In the genomic region with DNA sequence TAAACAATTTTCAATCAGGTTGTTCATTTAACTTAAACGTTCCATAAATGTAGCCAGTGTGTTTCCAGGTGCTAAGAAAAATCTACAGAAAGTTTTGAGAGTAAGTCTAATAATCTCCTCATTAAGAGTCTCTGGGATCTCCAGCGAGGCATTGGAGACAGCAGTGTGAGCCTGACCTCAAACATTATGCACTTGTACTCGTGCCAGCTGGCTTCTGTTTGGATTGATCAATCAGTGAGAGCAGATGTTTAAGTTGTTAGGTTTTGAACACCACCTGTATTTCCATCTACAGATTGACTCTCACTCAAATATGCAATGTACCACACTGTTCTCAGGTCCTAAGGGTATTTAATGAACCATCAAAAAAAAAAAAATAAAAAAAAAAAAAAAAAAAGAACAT, we compare ENCODE assay signal across 17 mouse cellular contexts.
"Had no signal": no experiment of that assay in that cellular context is flagged by ENCODE, and none has a peak within 500 bp of the region (broad histone marks: within the 10 kb centered on the region; RNA-seq: fewer than 3 reads in every experiment).

No protein-coding gene starts in this region.

- DNase-seq: kidney, adult 8-10 months; kidney, postnatal 36 days; layer of hippocampus, adult 9-11 months; layer of hippocampus, postnatal 36 days; liver, embryonic 13.5 days; lung, adult 18-20 months; lung, postnatal 4 days; right cerebral cortex, postnatal 14 days; thymus, adult 2 months; thymus, postnatal 25 days had no signal

- H3K4me3 ChIP-seq: limb, embryonic 13.5 days; liver, embryonic 13.5 days; megakaryocyte, embryonic 14.5 days; neural tube, embryonic 12.5 days; stomach, embryonic 15.5 days had no signal

- H3K9me3 ChIP-seq: limb, embryonic 13.5 days; liver, embryonic 13.5 days; neural tube, embryonic 12.5 days; stomach, embryonic 15.5 days had no signal

- H3K4me2 ChIP-seq: limb, embryonic 13.5 days; liver, embryonic 13.5 days; midbrain, embryonic 11.5 days; neural tube, embryonic 12.5 days; stomach, embryonic 15.5 days had no signal

- H3K9ac ChIP-seq: limb, embryonic 13.5 days; liver, embryonic 13.5 days; neural tube, embryonic 12.5 days; stomach, embryonic 15.5 days had no signal

- H3K4me1 ChIP-seq: megakaryocyte, embryonic 14.5 days; neural tube, embryonic 12.5 days; stomach, embryonic 15.5 days had no signal

- ATAC-seq: intestine, postnatal 0 days; lung, postnatal 0 days had no signal

- H3K36me3 ChIP-seq: limb, embryonic 13.5 days; liver, embryonic 13.5 days; neural tube, embryonic 12.5 days; stomach, embryonic 15.5 days had no signal

- H3K27ac ChIP-seq: limb, embryonic 13.5 days; liver, embryonic 13.5 days; neural tube, embryonic 12.5 days; stomach, embryonic 15.5 days had no signal

- H3K27me3 ChIP-seq: limb, embryonic 13.5 days; liver, embryonic 13.5 days; megakaryocyte, embryonic 14.5 days; neural tube, embryonic 12.5 days; stomach, embryonic 15.5 days had no signal
